Mouse (Mus musculus) cerebellum, adult 11 months (tissue): ENCODE measurements around the gene Bend4.

ENCODE experiments used
- DNase-seq: peaks from one replicate; pipeline ENCODE4 v3.0.0; 2022

Gene Bend4

GRCm38 (mm10) chr5:67427443-67428360, at the start of gene Bend4:
TSS of gene Bend4 (minus strand) at chr5:67428310.
- DNase-seq = peak; percentile 57

- no peak for DNase-seq
Observed at GRCm38 (mm10) chr5:67473723-67474122, 45.6 kb upstream of the Bend4 start.

GRCm38 (mm10) chr5:67473094-67473493, 45.0 kb upstream of the Bend4 start:
- DNase-seq = no peak

GRCm38 (mm10) chr5:67466866-67467530, 38.9 kb upstream of the Bend4 start:
- DNase-seq = no peak

GRCm38 (mm10) chr5:67464899-67465298, 36.8 kb upstream of the Bend4 start:
- DNase-seq = no peak

GRCm38 (mm10) chr5:67463636-67464035, 35.5 kb upstream of the Bend4 start:
- DNase-seq = no peak

GRCm38 (mm10) chr5:67462331-67462730, 34.2 kb upstream of the Bend4 start:
- DNase-seq = no peak

GRCm38 (mm10) chr5:67456841-67457240, 28.7 kb upstream of the Bend4 start:
- DNase-seq = no peak

GRCm38 (mm10) chr5:67454282-67454681, 26.2 kb upstream of the Bend4 start:
- no peak for DNase-seq

- no peak for DNase-seq
Observed at GRCm38 (mm10) chr5:67449957-67450630, 22.0 kb upstream of the Bend4 start.

- DNase-seq = no peak
Observed at GRCm38 (mm10) chr5:67446526-67446925, 18.4 kb upstream of the Bend4 start.

- DNase-seq = no peak
Observed at GRCm38 (mm10) chr5:67444217-67445050, 16.3 kb upstream of the Bend4 start.

- DNase-seq = no peak
Observed at GRCm38 (mm10) chr5:67442813-67443450, 14.8 kb upstream of the Bend4 start.

GRCm38 (mm10) chr5:67440563-67440962, 12.5 kb upstream of the Bend4 start:
- no peak for DNase-seq

GRCm38 (mm10) chr5:67437403-67437802, 9.3 kb upstream of the Bend4 start:
- no peak for DNase-seq

GRCm38 (mm10) chr5:67426478-67427442, 1.4 kb downstream of the Bend4 start:
- DNase-seq = peak; percentile 6

- DNase-seq = no peak
Observed at GRCm38 (mm10) chr5:67426011-67426410, 2.1 kb downstream of the Bend4 start.

GRCm38 (mm10) chr5:67424636-67425035, 3.5 kb downstream of the Bend4 start:
- DNase-seq = no peak

GRCm38 (mm10) chr5:67423963-67424362, 4.1 kb downstream of the Bend4 start:
- no peak for DNase-seq

GRCm38 (mm10) chr5:67423326-67423725, 4.8 kb downstream of the Bend4 start:
- DNase-seq = no peak

GRCm38 (mm10) chr5:67419407-67419806, 8.7 kb downstream of the Bend4 start:
- no peak for DNase-seq
